Mouse (Mus musculus): ENCODE data around the gene 3110001I22Rik. TPM values are rescaled to one million over a fixed set of nuclear protein-coding genes. Genes with fewer than 3 reads are reported as not detected.
"Not testable (repeated sequence)": the region's sequence is repeated elsewhere in the genome, so short reads cannot be mapped to it uniquely, and the experiment has no call there.

Gene 3110001I22Rik
- 2.0 and 2.5 TPM in 2 replicates for polyA plus RNA-seq (2015; fragmentation: Nextera tagmentation; extraction: Ambion mirVana)

GRCm38 (mm10) chr16:13671685-13672385, at the start of gene 3110001I22Rik, which contains the start of gene Bfar:
TSS of gene 3110001I22Rik (plus strand) at chr16:13671929.
TSS of gene Bfar (plus strand) at chr16:13671858.
- Histone ChIP-seq H3K4me1 (ENCODE audit: control insufficient read depth, low read depth, low read length) (peaks cover 26% of the 10 kb centered on the region), H3K27ac (ENCODE audit: low read length) (peak within 1 kb of the TSS; percentile 91), H3K27me3 (ENCODE audit: control insufficient read depth, insufficient read depth, low read depth, low read length) (no peaks in the 10 kb centered on the region), H3K36me3 (ENCODE audit: control insufficient read depth, insufficient read depth) (no peaks in the 10 kb centered on the region; the same call in 1 of the 2 replicates), H3K4me3 (ENCODE audit: low read depth, low read length) (peak within 1 kb of the TSS; percentile 91), H3K4me2 (ENCODE audit: low read depth, low read length) (peak within 1 kb of the TSS; percentile 90), H3K9me3 (replicated peaks; ENCODE audit: control insufficient read depth, low read length) (no peaks in the 10 kb centered on the region), H3K9ac (ENCODE audit: low read depth, low read length) (peak within 1 kb of the TSS; percentile 91)
- ATAC-seq (ENCODE audit: low read depth) = peak; percentile 82
- WGBS (ENCODE audit: insufficient replicate concordance) = under 1% methylated on average over 54 of the region's 54 CpGs

- 51% methylated on average over 5 of the region's 5 CpGs for WGBS (ENCODE audit: insufficient replicate concordance)
- no peaks in the 10 kb centered on the region for H3K4me1 ChIP-seq (ENCODE audit: control insufficient read depth, low read depth, low read length)
- H3K27me3 ChIP-seq (ENCODE audit: control insufficient read depth, insufficient read depth, low read depth, low read length) = no peaks in the 10 kb centered on the region
- H3K4me2 ChIP-seq (ENCODE audit: low read depth, low read length) = no peak overlapping the region
- no peak for ATAC-seq (ENCODE audit: low read depth)
- H3K9ac ChIP-seq (ENCODE audit: low read depth, low read length) = no peak overlapping the region
- H3K9me3 ChIP-seq (replicated peaks; ENCODE audit: control insufficient read depth, low read length) = no peaks in the 10 kb centered on the region
- no peak overlapping the region for H3K4me3 ChIP-seq (ENCODE audit: low read depth, low read length)
- peaks cover 4% of the 10 kb centered on the region; the same call in 1 of the 2 replicates for H3K36me3 ChIP-seq (ENCODE audit: control insufficient read depth, insufficient read depth)
- H3K27ac ChIP-seq (ENCODE audit: low read length) = no peak overlapping the region
Measured at GRCm38 (mm10) chr16:13628345-13628744, 43.4 kb upstream of the 3110001I22Rik start.

- H3K27me3 ChIP-seq (ENCODE audit: control insufficient read depth, insufficient read depth, low read depth, low read length); H3K27ac ChIP-seq (ENCODE audit: low read length); H3K4me3 ChIP-seq (ENCODE audit: low read depth, low read length); H3K9ac ChIP-seq (ENCODE audit: low read depth, low read length); H3K4me1 ChIP-seq (ENCODE audit: control insufficient read depth, low read depth, low read length); H3K36me3 ChIP-seq (ENCODE audit: control insufficient read depth, insufficient read depth); H3K4me2 ChIP-seq (ENCODE audit: low read depth, low read length); H3K9me3 ChIP-seq (replicated peaks; ENCODE audit: control insufficient read depth, low read length); ATAC-seq (ENCODE audit: low read depth): not testable (repeated sequence)
- WGBS (ENCODE audit: insufficient replicate concordance) = 50% methylated on average over 2 of the region's 2 CpGs
Measured at GRCm38 (mm10) chr16:13638198-13638597, 33.5 kb upstream of the 3110001I22Rik start.

GRCm38 (mm10) chr16:13639508-13639907, 32.2 kb upstream of the 3110001I22Rik start:
- Histone ChIP-seq H3K4me3 (ENCODE audit: low read depth, low read length) (no peak overlapping the region), H3K9ac (ENCODE audit: low read depth, low read length) (no peak overlapping the region), H3K27ac (ENCODE audit: low read length) (no peak overlapping the region), H3K4me2 (ENCODE audit: low read depth, low read length) (no peak overlapping the region), H3K27me3 (ENCODE audit: control insufficient read depth, insufficient read depth, low read depth, low read length) (no peaks in the 10 kb centered on the region), H3K36me3 (ENCODE audit: control insufficient read depth, insufficient read depth) (no peaks in the 10 kb centered on the region; the same call in 1 of the 2 replicates), H3K4me1 (ENCODE audit: control insufficient read depth, low read depth, low read length) (no peaks in the 10 kb centered on the region), H3K9me3 (replicated peaks; ENCODE audit: control insufficient read depth, low read length) (no peaks in the 10 kb centered on the region)
- ATAC-seq (ENCODE audit: low read depth) = no peak
- 69% methylated on average over 5 of the region's 5 CpGs for WGBS (ENCODE audit: insufficient replicate concordance)

- WGBS (ENCODE audit: insufficient replicate concordance) = 79% methylated on average over 7 of the region's 7 CpGs
- Histone ChIP-seq H3K4me2 (ENCODE audit: low read depth, low read length) (no peak overlapping the region), H3K9ac (ENCODE audit: low read depth, low read length) (no peak overlapping the region), H3K36me3 (ENCODE audit: control insufficient read depth, insufficient read depth) (no peaks in the 10 kb centered on the region; the same call in 1 of the 2 replicates), H3K27me3 (ENCODE audit: control insufficient read depth, insufficient read depth, low read depth, low read length) (no peaks in the 10 kb centered on the region), H3K27ac (ENCODE audit: low read length) (no peak overlapping the region), H3K9me3 (replicated peaks; ENCODE audit: control insufficient read depth, low read length) (no peaks in the 10 kb centered on the region), H3K4me1 (ENCODE audit: control insufficient read depth, low read depth, low read length) (no peaks in the 10 kb centered on the region), H3K4me3 (ENCODE audit: low read depth, low read length) (no peak overlapping the region)
- ATAC-seq (ENCODE audit: low read depth) = no peak
Measured at GRCm38 (mm10) chr16:13640064-13640463, 31.7 kb upstream of the 3110001I22Rik start.

GRCm38 (mm10) chr16:13644474-13644873, 27.3 kb upstream of the 3110001I22Rik start:
- H3K9ac ChIP-seq (ENCODE audit: low read depth, low read length) = no peak overlapping the region
- no peaks in the 10 kb centered on the region for H3K9me3 ChIP-seq (replicated peaks; ENCODE audit: control insufficient read depth, low read length)
- H3K4me3 ChIP-seq (ENCODE audit: low read depth, low read length) = no peak overlapping the region
- no peaks in the 10 kb centered on the region for H3K27me3 ChIP-seq (ENCODE audit: control insufficient read depth, insufficient read depth, low read depth, low read length)
- peaks cover 4% of the 10 kb centered on the region; the same call in 1 of the 2 replicates for H3K36me3 ChIP-seq (ENCODE audit: control insufficient read depth, insufficient read depth)
- no peak overlapping the region for H3K4me2 ChIP-seq (ENCODE audit: low read depth, low read length)
- no peaks in the 10 kb centered on the region for H3K4me1 ChIP-seq (ENCODE audit: control insufficient read depth, low read depth, low read length)
- no peak for ATAC-seq (ENCODE audit: low read depth)
- H3K27ac ChIP-seq (ENCODE audit: low read length) = no peak overlapping the region
- 49% methylated on average over 3 of the region's 3 CpGs for WGBS (ENCODE audit: insufficient replicate concordance)

GRCm38 (mm10) chr16:13645930-13646329, 25.8 kb upstream of the 3110001I22Rik start:
- no peak overlapping the region for H3K9ac ChIP-seq (ENCODE audit: low read depth, low read length)
- H3K4me1 ChIP-seq (ENCODE audit: control insufficient read depth, low read depth, low read length) = no peaks in the 10 kb centered on the region
- H3K27ac ChIP-seq (ENCODE audit: low read length) = no peak overlapping the region
- H3K27me3 ChIP-seq (ENCODE audit: control insufficient read depth, insufficient read depth, low read depth, low read length) = no peaks in the 10 kb centered on the region
- H3K36me3 ChIP-seq (ENCODE audit: control insufficient read depth, insufficient read depth) = peaks cover 7% of the 10 kb centered on the region
- no peak for ATAC-seq (ENCODE audit: low read depth)
- 72% methylated on average over 4 of the region's 4 CpGs for WGBS (ENCODE audit: insufficient replicate concordance)
- H3K9me3 ChIP-seq (replicated peaks; ENCODE audit: control insufficient read depth, low read length) = no peaks in the 10 kb centered on the region
- H3K4me3 ChIP-seq (ENCODE audit: low read depth, low read length) = no peak overlapping the region
- H3K4me2 ChIP-seq (ENCODE audit: low read depth, low read length) = no peak overlapping the region

- WGBS (ENCODE audit: insufficient replicate concordance) = 78% methylated on average over 3 of the region's 3 CpGs
- no peak for ATAC-seq (ENCODE audit: low read depth)
- Histone ChIP-seq H3K36me3 (ENCODE audit: control insufficient read depth, insufficient read depth) (no peaks in the 10 kb centered on the region; the same call in 1 of the 2 replicates), H3K4me1 (ENCODE audit: control insufficient read depth, low read depth, low read length) (no peaks in the 10 kb centered on the region), H3K4me2 (ENCODE audit: low read depth, low read length) (no peak overlapping the region), H3K9me3 (replicated peaks; ENCODE audit: control insufficient read depth, low read length) (no peaks in the 10 kb centered on the region), H3K27me3 (ENCODE audit: control insufficient read depth, insufficient read depth, low read depth, low read length) (no peaks in the 10 kb centered on the region), H3K9ac (ENCODE audit: low read depth, low read length) (no peak overlapping the region), H3K4me3 (ENCODE audit: low read depth, low read length) (no peak overlapping the region), H3K27ac (ENCODE audit: low read length) (no peak overlapping the region)
Measured at GRCm38 (mm10) chr16:13658886-13659285, 12.8 kb upstream of the 3110001I22Rik start.

- H3K9me3 ChIP-seq (replicated peaks; ENCODE audit: control insufficient read depth, low read length) = no peaks in the 10 kb centered on the region
- H3K27ac ChIP-seq (ENCODE audit: low read length) = no peak overlapping the region
- H3K9ac ChIP-seq (ENCODE audit: low read depth, low read length) = no peak overlapping the region
- no peaks in the 10 kb centered on the region for H3K4me1 ChIP-seq (ENCODE audit: control insufficient read depth, low read depth, low read length)
- H3K4me2 ChIP-seq (ENCODE audit: low read depth, low read length) = no peak overlapping the region
- H3K36me3 ChIP-seq (ENCODE audit: control insufficient read depth, insufficient read depth) = no peaks in the 10 kb centered on the region; the same call in 1 of the 2 replicates
- no peak overlapping the region for H3K4me3 ChIP-seq (ENCODE audit: low read depth, low read length)
- no peaks in the 10 kb centered on the region for H3K27me3 ChIP-seq (ENCODE audit: control insufficient read depth, insufficient read depth, low read depth, low read length)
- WGBS (ENCODE audit: insufficient replicate concordance) = 76% methylated on average over 9 of the region's 9 CpGs
- ATAC-seq (ENCODE audit: low read depth) = no peak
Measured at GRCm38 (mm10) chr16:13660736-13661135, 11.0 kb upstream of the 3110001I22Rik start.
